Mouse (Mus musculus) T-helper 2 cell (primary cell): ENCODE measurements around the gene Cpsf3.

Experiments
- in situ Hi-C: fragments of 300-600 bp; cut with MboI, MseI; formaldehyde crosslinking; loops from one replicate; pipeline ENCODE4 v1.15.1; 2025; ENCODE audit warnings: high pct_unique_total_duplicates

Cpsf3 gene

GRCm38 (mm10) chr12:21284761-21285441 lies at the start of gene Cpsf3:
Cpsf3 (plus strand) TSS chr12:21285391.
- in situ Hi-C loops, result no loop called here

GRCm38 (mm10) chr12:21241965-21242364 lies 43.2 kb upstream of the Cpsf3 start:
- in situ Hi-C loops, result no loop called here

GRCm38 (mm10) chr12:21244375-21244960 lies 40.7 kb upstream of the Cpsf3 start:
- in situ Hi-C loops, result no loop called here

DNA sequence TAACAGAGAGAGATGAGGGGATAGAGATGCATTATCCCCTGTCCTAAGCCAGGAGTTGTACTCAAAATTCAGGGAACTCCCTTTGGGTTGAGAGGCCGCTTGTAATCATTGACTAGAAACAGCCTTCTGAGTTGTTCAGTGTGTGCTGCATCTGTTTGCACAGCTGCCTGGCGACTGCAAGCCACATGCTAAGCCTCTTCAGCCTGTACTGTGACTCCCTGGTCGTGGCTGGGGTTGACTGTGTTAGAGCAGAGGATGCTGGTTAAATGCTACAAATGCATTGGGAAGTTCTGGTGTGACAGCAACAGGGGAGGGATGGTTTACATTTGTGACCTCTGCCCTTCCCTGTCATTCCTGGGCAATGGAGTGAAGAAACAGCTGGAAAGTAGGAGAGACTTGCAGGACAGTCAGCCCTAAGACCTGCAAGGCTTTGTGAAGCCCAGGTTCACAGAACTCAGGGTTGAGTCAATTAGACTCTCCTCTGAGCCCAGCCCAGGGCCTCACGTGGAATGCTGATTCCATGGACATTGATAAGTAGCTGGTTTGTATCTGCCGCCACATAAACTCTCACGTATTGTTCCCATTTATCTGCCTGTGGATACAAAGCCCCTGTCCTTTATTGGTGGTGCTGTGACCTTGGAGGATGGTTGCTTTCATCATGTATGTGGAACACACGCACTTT lies 37.3 kb upstream of the Cpsf3 start:
- in situ Hi-C loops, result no loop called here

DNA sequence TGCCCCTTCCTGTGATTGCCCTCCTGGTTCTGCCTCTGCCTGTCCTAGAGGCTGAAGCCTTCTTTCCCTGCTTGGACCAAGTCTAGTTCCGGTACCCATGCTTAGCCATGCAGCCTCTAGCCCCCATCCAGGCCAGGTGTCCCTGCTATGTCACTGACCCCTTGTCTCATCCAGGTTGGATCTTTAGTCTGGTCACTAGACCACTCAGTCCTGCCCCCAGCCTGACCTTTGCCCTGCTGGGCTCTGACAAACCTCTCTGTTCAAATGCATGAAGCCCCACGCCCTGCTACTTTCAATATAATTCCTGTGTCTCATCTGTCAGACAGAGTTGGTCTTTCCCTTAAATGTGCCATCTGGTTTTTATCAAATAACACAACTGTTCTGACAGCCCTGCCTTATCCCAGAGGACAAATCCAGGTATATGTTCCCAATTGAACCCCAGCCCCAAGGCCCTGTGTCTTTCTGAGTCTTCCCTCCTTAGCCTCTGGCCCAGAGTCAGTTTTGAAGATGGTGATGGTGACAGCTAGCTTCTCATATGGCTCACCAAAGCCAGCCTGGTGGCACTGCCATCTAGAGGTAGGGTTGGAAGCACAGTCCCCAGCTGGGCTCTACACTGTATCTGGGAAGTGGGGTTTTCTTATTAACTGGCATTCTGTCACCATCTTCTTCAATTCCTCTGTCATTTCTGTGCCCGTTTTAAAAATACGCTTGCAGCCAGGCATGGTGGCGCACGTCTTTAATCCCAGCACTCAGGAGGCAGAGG lies 24.5 kb upstream of the Cpsf3 start:
- in situ Hi-C loops, result no loop called here

- in situ Hi-C loops, result no loop called here
Measured at GRCm38 (mm10) chr12:21261521-21261920, 23.7 kb upstream of the Cpsf3 start.

DNA sequence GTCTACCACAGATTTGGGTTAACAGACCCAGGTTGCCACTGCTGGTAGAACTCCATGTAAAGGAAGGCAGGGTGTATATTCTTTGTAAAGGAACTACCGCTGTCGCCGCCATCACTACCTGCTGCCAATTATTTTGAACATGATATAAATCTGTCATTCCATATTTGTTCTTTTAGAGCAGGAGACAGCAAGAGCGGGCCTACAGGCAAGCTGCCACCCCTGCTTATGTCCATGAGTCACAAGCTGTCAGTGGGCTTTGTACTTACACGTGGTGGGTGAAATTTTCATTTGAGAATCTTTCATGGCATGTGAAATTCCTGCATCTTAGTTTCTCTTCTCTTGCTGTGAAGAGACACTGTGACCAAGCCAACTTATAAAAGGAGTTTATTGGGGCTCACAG lies 21.9 kb upstream of the Cpsf3 start:
- in situ Hi-C loops, result no loop called here

- in situ Hi-C loops, result no loop called here
Measured at GRCm38 (mm10) chr12:21264241-21264640, 20.9 kb upstream of the Cpsf3 start.

- in situ Hi-C loops, result no loop called here
Measured at GRCm38 (mm10) chr12:21264970-21265369, 20.2 kb upstream of the Cpsf3 start.

GRCm38 (mm10) chr12:21265501-21265900 lies 19.7 kb upstream of the Cpsf3 start:
- in situ Hi-C loops, result no loop called here

- in situ Hi-C loops, result no loop called here
Measured at GRCm38 (mm10) chr12:21265946-21266783, 19.0 kb upstream of the Cpsf3 start.

- in situ Hi-C loops, result no loop called here
Measured at GRCm38 (mm10) chr12:21266784-21267098, 18.4 kb upstream of the Cpsf3 start.

GRCm38 (mm10) chr12:21268083-21268616 lies 17.0 kb upstream of the Cpsf3 start:
- in situ Hi-C loops, result no loop called here

DNA sequence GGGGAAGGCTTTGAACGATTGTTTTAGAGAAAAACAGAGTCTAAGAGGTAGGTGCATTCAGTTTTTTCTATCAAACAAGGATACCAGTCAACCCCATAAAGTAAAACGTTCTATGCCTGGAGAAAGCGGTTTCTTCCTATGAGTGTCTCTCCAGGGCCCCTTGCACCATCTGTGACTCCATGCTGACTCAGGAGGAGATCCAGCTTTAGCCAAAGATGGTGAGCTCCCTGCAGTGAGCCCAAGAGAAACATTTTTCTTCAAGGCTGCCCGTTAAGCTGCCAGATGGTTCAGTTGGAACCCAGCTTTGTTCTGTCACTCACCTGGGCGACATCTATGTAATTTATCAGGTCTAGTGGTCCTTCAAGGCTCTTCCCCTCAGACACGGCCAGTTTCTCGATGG lies 10.7 kb upstream of the Cpsf3 start:
- in situ Hi-C loops, result loop anchor here (5.0 kb wide), 1 partner anchor 187 kb away; no protein-coding TSS in a partner anchor

GRCm38 (mm10) chr12:21277352-21277864 lies 7.8 kb upstream of the Cpsf3 start:
- in situ Hi-C loops, result no loop called here

DNA sequence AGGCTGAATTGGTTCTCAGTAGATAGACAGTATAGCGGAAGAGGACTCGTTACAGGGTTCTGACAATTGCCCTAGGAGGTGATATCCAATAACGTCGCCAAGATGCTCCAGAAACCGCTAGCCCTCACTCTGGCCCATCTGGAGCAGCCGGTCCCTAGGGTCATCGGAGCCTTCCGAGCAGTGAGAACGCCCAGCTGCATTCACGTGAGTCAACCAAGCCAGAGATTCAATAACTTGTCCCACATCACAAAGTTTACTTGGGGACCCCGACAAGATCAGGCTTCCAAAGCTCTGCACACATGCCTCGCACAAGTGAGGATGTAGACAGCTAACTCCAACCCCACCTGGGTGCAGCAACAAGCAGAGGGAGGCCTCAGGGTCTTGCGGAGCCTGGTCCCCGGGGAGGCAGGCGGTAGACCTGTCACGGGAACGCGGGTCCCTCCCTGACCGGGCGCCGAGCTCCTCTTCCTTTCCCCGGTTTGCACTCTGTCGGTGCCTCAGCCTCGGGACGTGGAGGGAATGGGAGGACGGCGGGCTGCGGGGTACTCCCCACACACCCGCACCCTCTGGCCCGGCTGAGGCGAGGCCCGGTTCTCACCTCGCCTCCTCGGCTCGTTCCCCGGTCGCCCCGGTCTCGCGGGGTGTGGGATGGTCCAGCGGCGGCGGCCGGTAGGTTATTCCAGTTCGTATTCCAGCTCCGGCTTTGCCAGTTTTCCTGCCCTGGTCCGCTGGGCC lies 484 bp downstream of the Cpsf3 start:
- in situ Hi-C loops, result no loop called here

GRCm38 (mm10) chr12:21286243-21286622 lies 1.0 kb downstream of the Cpsf3 start, which contains the start of gene Itgb1bp1:
Itgb1bp1 (minus strand) TSS chr12:21286284.
- in situ Hi-C loops, result no loop called here

GRCm38 (mm10) chr12:21286712-21287650 lies 1.8 kb downstream of the Cpsf3 start:
- in situ Hi-C loops, result no loop called here
